In genomic region chr16:71043381-71043780, GRCm38 (mm10) we compare ENCODE assay signal across 18 mouse cellular contexts.
"Had no signal": no experiment of that assay in that cellular context is flagged by ENCODE, and none has a peak within 500 bp of the region (broad histone marks: within the 10 kb centered on the region; RNA-seq: fewer than 3 reads in every experiment).

No protein-coding gene starts in this region.

- H3K27me3 ChIP-seq: limb, embryonic 12.5 days; liver, embryonic 13.5 days; lung, embryonic 15.5 days; midbrain, embryonic 15.5 days; neural tube, embryonic 13.5 days; stomach, embryonic 15.5 days had no signal

- H3K9me3 ChIP-seq: limb, embryonic 12.5 days; liver, embryonic 13.5 days; lung, embryonic 15.5 days; midbrain, embryonic 15.5 days; neural tube, embryonic 13.5 days; stomach, embryonic 15.5 days had no signal

- H3K4me2 ChIP-seq: limb, embryonic 12.5 days; liver, embryonic 13.5 days; lung, embryonic 15.5 days; midbrain, embryonic 15.5 days; neural tube, embryonic 13.5 days; stomach, embryonic 15.5 days had no signal

- H3K4me3 ChIP-seq: limb, embryonic 12.5 days; liver, embryonic 13.5 days; lung, embryonic 15.5 days; midbrain, embryonic 15.5 days; neural tube, embryonic 13.5 days; stomach, embryonic 15.5 days had no signal

- H3K9ac ChIP-seq: limb, embryonic 12.5 days; liver, embryonic 13.5 days; liver, postnatal 0 days; lung, embryonic 15.5 days; midbrain, embryonic 15.5 days; neural tube, embryonic 13.5 days; stomach, embryonic 15.5 days had no signal

- H3K4me1 ChIP-seq: limb, embryonic 12.5 days; liver, embryonic 13.5 days; lung, embryonic 15.5 days; midbrain, embryonic 15.5 days; neural tube, embryonic 13.5 days; stomach, embryonic 15.5 days had no signal

- H3K27ac ChIP-seq: kidney, postnatal 0 days; limb, embryonic 12.5 days; liver, embryonic 13.5 days; lung, embryonic 15.5 days; macrophage; midbrain, embryonic 15.5 days; neural tube, embryonic 13.5 days; stomach, embryonic 15.5 days had no signal

- ATAC-seq: liver, postnatal 0 days; midbrain, embryonic 15.5 days had no signal

- DNase-seq: kidney, adult 11 months; kidney, adult 9 months; kidney, postnatal 36 days; liver; liver, embryonic 13.5 days; liver, postnatal 0 days; lung, postnatal 14 days; retina, postnatal 1 day; right cerebral cortex, postnatal 14 days; thymus, adult 2 months; thymus, postnatal 36 days had no signal

- H3K36me3 ChIP-seq: limb, embryonic 12.5 days; liver, embryonic 13.5 days; lung, embryonic 15.5 days; midbrain, embryonic 15.5 days; neural tube, embryonic 13.5 days; stomach, embryonic 15.5 days had no signal
